Mouse (Mus musculus) adrenal gland, adult 18-20 months (tissue): Measurements from ENCODE around the gene Fez1. TPM values are rescaled to one million over a fixed set of nuclear protein-coding genes. Genes with fewer than 3 reads are reported as not detected.

ENCODE experiments used
- DNase-seq, 2 experiments: peaks; one replicate each; pipeline ENCODE4 v3.0.0; 2021 to 2022; ENCODE audit warnings: low spot score in 2 of 2
- total RNA-seq, 2 experiments: library from RNA; stranded (reverse); gene quantifications; 1 replicate in 1 of 2; 2 replicates in 1 of 2; pipeline ENCODE4 v1.2.3; 2021

The Fez1 gene
- total RNA-seq, 2 experiments from 2014 or later: 4.0 to 5.9 TPM

GRCm38 (mm10) chr9:36890552-36890951 is 68.9 kb downstream of the Fez1 start:
- peak; percentile 29 to 47 for DNase-seq

GRCm38 (mm10) chr9:36893413-36893990 is 71.8 kb downstream of the Fez1 start:
- DNase-seq: no peak

- no peak for DNase-seq
These were observed 72.6 kb downstream of the Fez1 start for GRCm38 (mm10) chr9:36894242-36894641.

GRCm38 (mm10) chr9:36895009-36895693 is 73.5 kb downstream of the Fez1 start:
- DNase-seq: peak; percentile 48 to 53

- DNase-seq: no peak
These were observed 76.9 kb downstream of the Fez1 start for GRCm38 (mm10) chr9:36898560-36898959.

- no peak for DNase-seq
These were observed 78.8 kb downstream of the Fez1 start for GRCm38 (mm10) chr9:36900464-36900863.

GRCm38 (mm10) chr9:36905452-36905851 is 83.8 kb downstream of the Fez1 start:
- DNase-seq: no peak

GRCm38 (mm10) chr9:36916362-36916761 is 94.7 kb downstream of the Fez1 start:
- DNase-seq: peak; percentile 67 to 69

GRCm38 (mm10) chr9:36916915-36917314 is 95.3 kb downstream of the Fez1 start:
- DNase-seq: no peak

GRCm38 (mm10) chr9:36918582-36918981 is 96.9 kb downstream of the Fez1 start:
- no peak for DNase-seq

GRCm38 (mm10) chr9:36919472-36919871 is 97.8 kb downstream of the Fez1 start:
- no peak for DNase-seq

- DNase-seq: no peak
These were observed 100.2 kb downstream of the Fez1 start for GRCm38 (mm10) chr9:36921718-36922415.

- no peak for DNase-seq
These were observed 102.1 kb downstream of the Fez1 start for GRCm38 (mm10) chr9:36923753-36924152.

Other genes starting within 250 kb of the Fez1 start
- gene Gm17689, start 239.2 kb upstream of the Fez1 start, total RNA-seq: not detected
- not detected for gene A630095E13Rik, start 178.5 kb upstream of the Fez1 start, total RNA-seq
- gene Acrv1, start 128.6 kb upstream of the Fez1 start, total RNA-seq: not detected
- gene Chek1, start 94.8 kb upstream of the Fez1 start, total RNA-seq: 1 to 10 TPM; 1.6 to 2.6 TPM
- 100 to 1,000 TPM; 210 to 266 TPM for gene Stt3a, start 54.2 kb upstream of the Fez1 start, total RNA-seq
- gene Ei24, start 24.5 kb upstream of the Fez1 start, total RNA-seq: 100 to 1,000 TPM; 118 to 130 TPM